ENCODE assay signal across 15 mouse cellular contexts in the genomic region with DNA sequence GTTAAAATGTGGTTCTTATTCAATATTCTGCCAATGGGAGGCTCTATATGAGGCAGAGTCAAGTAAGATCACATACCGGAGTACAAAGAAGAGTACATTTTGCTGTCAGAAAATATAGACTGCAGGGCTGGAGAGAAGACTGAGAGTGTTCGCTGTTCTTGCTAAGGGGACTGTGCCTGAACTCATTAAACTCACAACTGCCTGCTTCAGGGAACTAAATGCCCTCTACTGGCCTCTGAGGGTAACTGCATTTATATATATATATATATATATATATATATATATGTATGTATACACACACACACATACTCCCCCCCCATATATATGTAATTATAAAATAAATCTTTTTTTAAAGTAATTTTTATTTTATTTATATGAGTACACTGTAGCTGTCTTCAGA. TPM values are rescaled to one million over a fixed set of nuclear protein-coding genes. Genes with fewer than 3 reads are reported as not detected.
DNase-seq lines count a peak whose midpoint lies in the region; ATAC-seq and TF ChIP-seq lines count a peak whose summit lies in the region.
"Had no signal": no experiment of that assay in that cellular context is flagged by ENCODE, and none has a peak within 500 bp of the region (broad histone marks: within the 10 kb centered on the region; RNA-seq: fewer than 3 reads in every experiment).

No protein-coding gene starts in this region.

- DNase-seq in CD4-positive, CD25-positive, alpha-beta regulatory T cell, adult 2 months (ENCODE audit: low read depth, low spot score) = peak; percentile 46
- no peak for DNase-seq in kidney, adult 2 months
- DNase-seq in kidney, postnatal 10 days = no peak
- DNase-seq in 416B (ENCODE audit: low read depth) = peak; percentile 61
- peak; percentile 48 for DNase-seq in embryo, embryonic 10.5 days (ENCODE audit: low spot score)
- DNase-seq in adrenal gland, adult 2 months = no peak
- DNase-seq: cerebellum, postnatal 14 days; heart, postnatal 4 days; kidney, postnatal 14 days; spleen, adult 18-20 months; thymus, adult 2 months had no signal

- H3K27me3 ChIP-seq in kidney, adult 2 months (replicated peaks; ENCODE audit: control insufficient read depth, insufficient read depth, low read length) = no peaks in the 10 kb centered on the region
- H3K27me3 ChIP-seq: forebrain, embryonic 12.5 days; liver, embryonic 15.5 days had no signal

- ATAC-seq in CD4-positive, CD25-positive, alpha-beta regulatory T cell, adult 4 months = no peak
- no peak for ATAC-seq in erythroblast, adult 5-6 weeks (replicated peaks; ENCODE audit: low FRiP score, poor library complexity, severe bottlenecking)

- H3K4me3 ChIP-seq in kidney, adult 2 months (ENCODE audit: insufficient read depth, low read depth, low read length) = no peak overlapping the region
- H3K4me3 ChIP-seq: forebrain, embryonic 12.5 days; liver, embryonic 15.5 days had no signal

- 61% methylated on average over 2 of the region's 2 CpGs for WGBS in kidney, adult 2 months

- TF ChIP-seq POLR2A in kidney, adult 2 months (IDR thresholded peaks at IDR 0.05; ENCODE audit: low read depth, low read length) = no peak

- H3K36me3 ChIP-seq in kidney, adult 2 months (ENCODE audit: control insufficient read depth, insufficient read depth, low read length) = no peaks in the 10 kb centered on the region; the same call in 1 of the 2 replicates

- no peaks in the 10 kb centered on the region for H3K4me1 ChIP-seq in kidney, adult 2 months (ENCODE audit: control insufficient read depth, insufficient read depth, low read length)
- H3K4me1 ChIP-seq: forebrain, embryonic 12.5 days had no signal

- H3K27ac ChIP-seq in kidney, adult 2 months (ENCODE audit: insufficient read depth, low read depth, low read length) = no peak overlapping the region
- H3K27ac ChIP-seq: forebrain, embryonic 12.5 days had no signal

- TF ChIP-seq CTCF in kidney, adult 2 months (conservative IDR thresholded peaks at IDR 0.05; ENCODE audit: insufficient read depth, insufficient read length, low read depth, low read length) = 0 out of 2 replicates have a peak, but pooled peaks have one; percentile 10

RNA-seq across cellular contexts. Expression of a gene that starts 16.0 kb away (rescaled TPM):
- 1 to 10 TPM in 1 of 2 experiments, under 1 TPM in 1; 0.73 to 1.5 TPM for polyA plus RNA-seq in CD4-positive, CD25-positive, alpha-beta regulatory T cell, adult 4 months (2017; shearing (Covaris generic))
- 16.4 and 16.5 TPM in 2 replicates for polyA plus RNA-seq in kidney, adult 2 months (2012; rRNA removed)
- total RNA-seq in erythroblast, adult 5-6 weeks (2015; ENCODE audit: low replicate concordance) = 323 and 353 TPM in 2 replicates
- total RNA-seq in erythroblast, adult 5-6 weeks (2017; ENCODE audit: low replicate concordance) = 448 and 511 TPM in 2 replicates
- total RNA-seq in adrenal gland, adult 2 months (2021) = 10 to 100 TPM in 1 of 2 experiments, 1 to 10 TPM in 1; 9.3 to 15.7 TPM
- polyA plus RNA-seq in adrenal gland, adult 2 months (2012; rRNA removed) = 14.7 and 16.7 TPM in 2 replicates

RNA-seq across cellular contexts. Expression of a gene that starts 17.8 kb away (rescaled TPM):
- 10 to 100 TPM in 1 of 2 experiments, 1 to 10 TPM in 1; 9.0 to 10.2 TPM for polyA plus RNA-seq in CD4-positive, CD25-positive, alpha-beta regulatory T cell, adult 4 months (2017; shearing (Covaris generic))
- polyA plus RNA-seq in kidney, adult 2 months (2012; rRNA removed) = 7.9 and 8.7 TPM in 2 replicates
- 40.0 and 44.9 TPM in 2 replicates for total RNA-seq in erythroblast, adult 5-6 weeks (2015; ENCODE audit: low replicate concordance)
- 69.3 and 79.0 TPM in 2 replicates for total RNA-seq in erythroblast, adult 5-6 weeks (2017; ENCODE audit: low replicate concordance)
- total RNA-seq in adrenal gland, adult 2 months (2021) = 10 to 100 TPM; 15.5 to 21.0 TPM
- 6.2 and 9.5 TPM in 2 replicates for polyA plus RNA-seq in adrenal gland, adult 2 months (2012; rRNA removed)

RNA-seq across cellular contexts. Expression of a gene that starts 54.3 kb away (rescaled TPM):
- polyA plus RNA-seq in CD4-positive, CD25-positive, alpha-beta regulatory T cell, adult 4 months (2017; shearing (Covaris generic)) = 10 to 100 TPM; 12.3 to 13.2 TPM
- 20.4 and 22.2 TPM in 2 replicates for polyA plus RNA-seq in kidney, adult 2 months (2012; rRNA removed)
- total RNA-seq in erythroblast, adult 5-6 weeks (2015; ENCODE audit: low replicate concordance) = 17.6 and 18.6 TPM in 2 replicates
- total RNA-seq in erythroblast, adult 5-6 weeks (2017; ENCODE audit: low replicate concordance) = 16.5 and 24.8 TPM in 2 replicates
- 10 to 100 TPM; 21.3 to 24.1 TPM for total RNA-seq in adrenal gland, adult 2 months (2021)
- 18.7 and 22.7 TPM in 2 replicates for polyA plus RNA-seq in adrenal gland, adult 2 months (2012; rRNA removed)

RNA-seq across cellular contexts. Expression of a gene that starts 54.4 kb away (rescaled TPM):
- polyA plus RNA-seq in CD4-positive, CD25-positive, alpha-beta regulatory T cell, adult 4 months (2017; shearing (Covaris generic)) = 1 to 10 TPM; 2.5 to 7.8 TPM
- polyA plus RNA-seq in kidney, adult 2 months (2012; rRNA removed) = 3.3 and 3.5 TPM in 2 replicates
- total RNA-seq in erythroblast, adult 5-6 weeks (2015; ENCODE audit: low replicate concordance) = 4.6 and 9.4 TPM in 2 replicates
- total RNA-seq in erythroblast, adult 5-6 weeks (2017; ENCODE audit: low replicate concordance) = 4.6 and 5.0 TPM in 2 replicates
- 10 to 100 TPM; 10.6 to 12.7 TPM for total RNA-seq in adrenal gland, adult 2 months (2021)
- polyA plus RNA-seq in adrenal gland, adult 2 months (2012; rRNA removed) = 2.2 and 3.4 TPM in 2 replicates

Comparison
In these comparisons a context has a peak if more than half of its experiments do, and no peak if none do; other contexts are left out.
1. DNase-seq: peak in CD4-positive, CD25-positive, alpha-beta regulatory T cell, adult 2 months (single experiment), 416B (single experiment) and embryo, embryonic 10.5 days (single experiment); none in kidney, adult 2 months (single experiment), kidney, postnatal 10 days (single experiment) and adrenal gland, adult 2 months (single experiment).